Comparison of ENCODE assay signal across 1 mouse cellular context in the genomic region with DNA sequence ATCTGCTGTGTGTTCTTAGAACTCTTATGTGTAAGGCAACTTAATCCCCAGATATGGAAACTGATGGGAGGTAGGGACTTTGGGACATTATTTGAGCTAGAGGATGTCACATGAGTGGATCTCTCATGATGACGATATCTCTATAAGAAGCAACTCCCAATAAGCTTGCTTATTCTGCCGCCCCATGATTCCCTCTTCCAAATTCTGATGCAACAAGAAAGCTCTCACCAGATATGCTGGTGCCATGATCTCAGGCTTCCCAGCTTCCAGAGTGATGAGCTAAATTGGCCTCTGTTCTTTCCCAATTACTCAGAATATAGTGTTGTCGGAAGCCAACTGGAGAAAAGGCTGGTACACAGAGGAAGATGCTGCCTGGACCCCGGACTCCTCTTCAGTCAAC.
TF ChIP-seq lines count a peak whose summit lies in the region.

No protein-coding gene starts in this region.

TF ChIP-seq in MEL, 35 proteins besides CTCF, POLR2A, EP300 and RAD21:
- TF ChIP-seq ZC3H11A (IDR thresholded peaks at IDR 0.05; ENCODE audit: low read depth, low read length) (no peak), SIN3A (IDR thresholded peaks at IDR 0.05; ENCODE audit: low read length) (no peak), BHLHE40 (IDR thresholded peaks at IDR 0.05; ENCODE audit: borderline replicate concordance, low read depth, low read length) (no peak), NRF1 (IDR thresholded peaks at IDR 0.05; ENCODE audit: insufficient read depth, low read depth, low read length, poor library complexity, severe bottlenecking) (no peak), TCF12 (IDR thresholded peaks at IDR 0.05; ENCODE audit: low read depth, low read length) (no peak), HCFC1 (IDR thresholded peaks at IDR 0.05; ENCODE audit: low read depth, low read length) (no peak), GABPA (IDR thresholded peaks at IDR 0.05; ENCODE audit: low read depth, low read length) (no peak), MAZ (IDR thresholded peaks at IDR 0.05; ENCODE audit: low read depth, low read length) (no peak), USF1 (IDR thresholded peaks at IDR 0.05; ENCODE audit: low read depth, low read length) (no peak), TAL1 (IDR thresholded peaks at IDR 0.05; ENCODE audit: low read length) (no peak), CHD1 (IDR thresholded peaks at IDR 0.05; ENCODE audit: low read depth, low read length) (no peak), TBP (IDR thresholded peaks at IDR 0.05; ENCODE audit: low read depth, low read length) (no peak), RCOR1 (IDR thresholded peaks at IDR 0.05; ENCODE audit: low read depth, low read length) (no peak), MYC (IDR thresholded peaks at IDR 0.05; ENCODE audit: low read depth, low read length) (no peak), CHD2 (IDR thresholded peaks at IDR 0.05; ENCODE audit: low read length) (no peak), MAX (IDR thresholded peaks at IDR 0.05; ENCODE audit: low read length) (no peak), GATA1 (IDR thresholded peaks at IDR 0.05; ENCODE audit: low read depth, low read length) (no peak), MEF2A (IDR thresholded peaks at IDR 0.05; ENCODE audit: extremely low read depth, insufficient replicate concordance, low read depth, low read length, poor library complexity, severe bottlenecking) (no peak)
